Mouse (Mus musculus) G1E (cell line): ENCODE data around the gene Smoc1. TPM values are rescaled to one million over a fixed set of nuclear protein-coding genes. Genes with fewer than 3 reads are reported as not detected.

Experiments
- ATAC-seq: 2 replicates; pipeline ENCODE4 v1.8.0; 2016; ENCODE audit warnings: mild to moderate bottlenecking; ENCODE audit not compliant: insufficient number of reproducible peaks, poor library complexity, low FRiP score, severe bottlenecking; ENCODE audit errors: extremely low read depth
- DNase-seq: peaks from one replicate; pipeline ENCODE4 v3.0.0; 2012; ENCODE audit warnings: low spot score
- H3K27me3 ChIP-seq: 2 replicates; pipeline ENCODE4 v1.6.1; 2012; ENCODE audit warnings: mild to moderate bottlenecking, low read length, inconsistent platforms; ENCODE audit not compliant: insufficient read depth
- H3K36me3 ChIP-seq: replicated peaks from 2 replicates; pipeline ENCODE3; 2012; ENCODE audit warnings: mild to moderate bottlenecking, inconsistent platforms
- H3K4me1 ChIP-seq: 2 replicates; pipeline ENCODE4 v1.6.1; 2012; ENCODE audit warnings: low read depth, low read length, inconsistent platforms, mixed read lengths; ENCODE audit not compliant: insufficient read depth
- H3K4me3 ChIP-seq: 2 replicates; pipeline ENCODE4 v1.5.1; 2012; ENCODE audit warnings: low read depth, mild to moderate bottlenecking, inconsistent platforms, low read length, moderate library complexity, mixed read lengths
- H3K9me3 ChIP-seq: replicated peaks from 2 replicates; pipeline ENCODE4 v1.6.1; 2012; ENCODE audit warnings: inconsistent platforms
- CTCF ChIP-seq: IDR thresholded peaks from 2 replicates; pipeline ENCODE4 v1.5.1; 2012; ENCODE audit warnings: low read depth, low read length, inconsistent platforms, mixed read lengths
- GATA1 ChIP-seq: IDR thresholded peaks from 2 replicates; pipeline ENCODE4 v1.6.1; 2012; ENCODE audit warnings: borderline replicate concordance, low read length, inconsistent platforms, mixed read lengths
- GATA2 ChIP-seq: IDR thresholded peaks from 2 replicates; pipeline ENCODE4 v1.6.1; 2012; ENCODE audit warnings: low read depth, low read length, inconsistent platforms, borderline replicate concordance
- POLR2AphosphoS5 ChIP-seq: IDR thresholded peaks from 2 replicates; pipeline ENCODE4 v1.6.1; 2012; ENCODE audit warnings: low read depth, low read length, inconsistent platforms; ENCODE audit not compliant: insufficient replicate concordance
- TAL1 ChIP-seq: conservative IDR thresholded peaks from 2 replicates; pipeline ENCODE4 v1.6.1; 2012; ENCODE audit warnings: low read depth, low read length, inconsistent platforms, mixed read lengths
- polyA plus RNA-seq: library from polyadenylated mRNA; stranded (reverse); fragments of >175 nt; gene quantifications from 2 replicates; pipeline ENCODE4 v1.2.3, GENCODE M21; 2012
- total RNA-seq, 2 experiments: library from RNA; stranded (forward) in 1 of 2; stranded (reverse) in 1 of 2; fragments of 200-1000 nt in 1 of 2; fragments of >200 nt in 1 of 2; fragmentation: Nextera tagmentation in 1 of 2; gene quantifications; 2 replicates each; pipeline ENCODE4 v1.2.3; 2014 to 2017

Gene Smoc1
- total and polyA plus RNA-seq, 3 experiments: 10.6 to 36.3 (median 28.1) TPM

DNA sequence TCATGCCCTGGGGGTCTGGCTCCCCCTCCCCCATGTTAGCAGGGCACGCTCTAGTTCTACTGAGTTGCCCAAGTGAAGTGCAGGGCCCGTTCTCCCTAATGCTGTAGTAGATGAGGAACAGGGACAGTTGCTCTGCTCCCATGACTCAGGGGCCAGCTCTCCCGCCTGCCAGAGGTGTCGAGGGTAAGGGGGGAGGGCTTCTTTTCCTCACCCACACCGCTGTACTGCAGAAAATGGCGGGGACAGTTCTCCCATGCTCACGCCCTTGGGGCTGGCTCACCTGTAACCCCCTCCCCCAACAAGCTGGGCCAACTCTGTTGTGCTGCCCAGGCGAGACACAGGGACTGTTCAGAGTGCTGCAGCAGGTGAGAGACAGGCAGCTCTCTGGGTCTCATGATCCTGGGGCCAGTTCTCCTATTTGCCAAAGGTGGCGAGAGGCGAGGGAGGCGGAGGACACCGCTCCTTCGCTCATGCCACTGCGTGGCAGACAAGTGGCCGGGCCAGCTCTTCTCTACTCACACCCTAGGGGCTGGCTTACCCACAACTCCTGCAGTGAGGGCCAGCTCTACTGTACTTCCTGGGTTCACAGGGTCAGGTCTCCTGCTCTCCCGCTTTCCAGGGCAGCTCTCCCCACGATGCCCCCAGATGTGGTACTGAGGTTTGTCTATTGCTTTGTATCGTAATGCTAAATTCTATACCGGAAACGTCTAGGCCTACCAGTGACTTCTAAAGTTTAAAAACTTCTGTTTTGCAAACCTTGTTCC, 7.9 kb upstream of the Smoc1 start:
- Histone ChIP-seq H3K4me3 (peak overlapping the region; percentile 82), H3K36me3 (peaks cover 72% of the 10 kb centered on the region), H3K4me1 (peaks cover 70% of the 10 kb centered on the region), H3K9me3 (no peaks in the 10 kb centered on the region), H3K27me3 (no peaks in the 10 kb centered on the region)
- DNase-seq (peak; percentile 65), ATAC-seq (peak; percentile 46)
- TF ChIP-seq GATA1: no peak
- no peak for TF ChIP-seq GATA2
- peak; percentile 52; the same call in 1 of the 2 replicates for TF ChIP-seq POLR2AphosphoS5
- no peak for TF ChIP-seq TAL1
- TF ChIP-seq CTCF: no peak

DNA sequence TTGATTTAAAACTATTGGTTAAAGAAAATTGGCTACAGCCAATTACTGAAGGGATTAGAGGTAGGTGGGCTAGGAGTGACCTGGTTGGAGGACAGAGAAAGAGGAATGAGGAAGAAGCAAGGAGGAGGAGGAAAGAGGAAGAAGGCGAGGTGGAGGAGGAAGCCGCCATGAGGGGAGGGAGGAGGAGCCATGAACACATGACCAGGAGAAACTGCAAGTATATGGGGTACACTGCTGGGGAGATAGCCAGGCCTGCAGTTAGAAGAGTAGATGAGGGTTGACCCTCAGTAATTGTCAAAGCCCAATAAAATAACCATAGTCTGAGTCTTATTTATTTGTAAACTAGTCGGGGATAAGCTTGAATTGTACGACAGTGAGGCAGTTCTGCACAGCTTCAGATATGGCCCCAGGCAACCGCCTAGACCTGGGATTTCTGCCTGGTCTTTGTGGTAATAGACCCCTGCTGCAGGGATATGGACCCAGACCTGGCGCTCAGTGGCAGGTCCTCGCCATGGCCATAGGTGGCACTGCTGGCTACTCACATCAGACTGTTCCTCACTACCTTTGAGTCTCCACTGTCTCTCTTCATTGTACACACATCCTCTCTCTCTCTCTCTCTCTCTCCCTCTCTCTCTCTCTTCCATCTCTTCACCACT, 7.2 kb upstream of the Smoc1 start:
- H3K9me3 ChIP-seq: no peaks in the 10 kb centered on the region
- ATAC-seq (peak; percentile 95), DNase-seq (peak; percentile 91)
- H3K4me1 ChIP-seq: peaks cover 66% of the 10 kb centered on the region
- peak overlapping the region; percentile 82 for H3K4me3 ChIP-seq
- H3K36me3 ChIP-seq: peaks cover 70% of the 10 kb centered on the region
- TF ChIP-seq GATA2 (no peak), CTCF (no peak), TAL1 (no peak), POLR2AphosphoS5 (no peak; the same call in 1 of the 2 replicates), GATA1 (no peak)
- no peaks in the 10 kb centered on the region for H3K27me3 ChIP-seq

DNA sequence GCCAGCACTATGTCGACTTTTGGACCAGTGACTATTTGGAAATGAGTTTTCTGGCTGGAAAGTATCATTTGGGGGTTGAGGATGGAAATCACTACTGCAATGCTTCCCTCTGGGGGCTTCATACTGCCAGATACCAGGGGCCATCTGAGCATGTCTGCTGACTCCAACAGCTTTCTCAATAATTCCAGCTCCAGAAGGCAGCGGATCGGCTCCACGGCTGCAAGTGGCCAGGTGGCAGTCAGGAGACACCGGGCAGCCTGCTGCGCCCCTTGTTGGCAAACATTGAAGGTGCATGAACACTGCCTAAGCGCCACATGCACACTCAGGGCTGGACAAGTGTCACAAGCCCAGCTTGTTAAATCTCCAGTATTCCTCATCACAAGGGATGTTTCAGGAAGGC, 2.2 kb upstream of the Smoc1 start:
- Histone ChIP-seq H3K4me3 (no peak overlapping the region), H3K36me3 (peaks cover 88% of the 10 kb centered on the region), H3K27me3 (no peaks in the 10 kb centered on the region), H3K9me3 (no peaks in the 10 kb centered on the region), H3K4me1 (peaks cover 56% of the 10 kb centered on the region)
- no peak for ATAC-seq
- DNase-seq: no peak
- TF ChIP-seq TAL1: no peak
- no peak for TF ChIP-seq GATA2
- no peak for TF ChIP-seq POLR2AphosphoS5
- TF ChIP-seq GATA1: no peak
- no peak for TF ChIP-seq CTCF

DNA sequence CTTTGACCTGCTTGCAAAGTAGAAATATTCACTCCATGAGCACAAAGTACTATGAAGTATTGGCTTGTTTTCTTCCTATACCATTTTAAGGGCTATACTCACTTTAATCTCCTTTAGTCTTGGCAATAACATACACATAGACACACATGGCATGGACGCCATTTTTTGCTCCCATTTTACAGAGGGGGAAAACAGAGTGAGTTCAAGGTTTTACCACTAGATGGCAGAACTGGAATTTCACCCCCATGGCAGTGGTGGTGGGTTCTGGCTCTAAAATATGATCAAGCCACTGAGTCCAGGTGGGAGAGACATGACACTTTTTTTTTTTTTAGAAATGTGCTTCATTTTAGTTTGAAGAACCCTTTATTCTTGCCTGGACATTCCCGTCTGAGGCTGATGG, 1.6 kb upstream of the Smoc1 start:
- no peak overlapping the region for H3K4me3 ChIP-seq
- no peaks in the 10 kb centered on the region for H3K9me3 ChIP-seq
- no peak for ATAC-seq
- peaks cover 51% of the 10 kb centered on the region for H3K4me1 ChIP-seq
- no peak for DNase-seq
- H3K36me3 ChIP-seq: peaks cover 93% of the 10 kb centered on the region
- no peaks in the 10 kb centered on the region for H3K27me3 ChIP-seq
- TF ChIP-seq GATA2 (no peak), POLR2AphosphoS5 (no peak), CTCF (peak; percentile 44; the same call in 1 of the 2 replicates)

DNA sequence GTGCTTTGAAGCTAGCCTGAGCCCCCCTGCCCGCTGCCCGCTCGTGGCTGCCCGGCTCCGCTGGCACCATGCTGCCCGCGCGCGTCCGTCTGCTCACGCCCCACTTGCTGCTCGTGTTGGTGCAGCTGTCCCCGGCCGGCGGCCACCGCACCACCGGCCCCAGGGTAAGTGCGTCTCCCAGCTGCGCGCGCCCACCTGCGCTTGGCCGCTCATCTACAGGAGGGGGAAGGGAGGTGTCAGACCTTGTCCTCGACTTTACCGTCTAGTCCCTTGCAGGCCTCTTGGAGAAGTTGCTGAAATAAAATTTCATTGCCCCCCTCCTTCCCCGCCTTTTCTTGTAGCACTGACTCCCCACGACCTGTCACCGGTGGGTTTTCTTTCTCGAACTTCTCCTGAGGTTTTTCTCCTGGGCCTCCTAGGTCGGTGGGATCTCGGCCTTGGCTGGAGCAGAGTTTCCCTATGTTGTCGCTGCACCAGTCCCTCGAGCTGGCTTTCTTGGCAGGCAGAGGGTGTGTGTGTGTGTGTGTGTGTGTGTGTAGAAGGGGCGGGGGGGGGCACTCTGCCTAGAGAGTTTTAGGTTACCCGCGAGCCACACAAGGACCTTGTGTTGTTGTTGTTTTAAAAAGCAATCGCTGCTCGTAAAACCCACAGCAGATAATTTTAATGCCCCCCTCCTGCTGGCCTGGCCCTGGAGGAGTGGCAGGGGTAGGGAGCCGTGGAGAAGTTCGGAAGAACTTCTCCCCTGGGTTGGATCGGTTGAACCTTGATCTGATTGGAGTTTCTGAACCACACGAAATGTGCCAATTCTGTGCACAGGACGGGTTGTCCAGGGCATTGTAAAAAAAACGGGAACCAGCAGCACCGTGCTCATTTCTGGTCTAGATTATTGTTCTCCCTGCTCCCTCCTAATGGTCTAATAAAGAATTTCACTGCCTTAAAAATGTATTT, 661 bp downstream of the Smoc1 start:
- peak overlapping the region; percentile 17; the same call in 1 of the 2 replicates for H3K4me3 ChIP-seq
- TF ChIP-seq TAL1 (no peak), GATA1 (no peak), CTCF (no peak), GATA2 (no peak), POLR2AphosphoS5 (no peak)
- no peak for ATAC-seq
- no peaks in the 10 kb centered on the region for H3K27me3 ChIP-seq
- peaks cover 94% of the 10 kb centered on the region for H3K36me3 ChIP-seq
- no peaks in the 10 kb centered on the region for H3K9me3 ChIP-seq
- H3K4me1 ChIP-seq: peaks cover 36% of the 10 kb centered on the region
- no peak for DNase-seq
